ENCODE assay signal across 29 mouse cellular contexts in genomic region chr10:71354947-71355346, GRCm38 (mm10).
"Had no signal": no experiment of that assay in that cellular context is flagged by ENCODE, and none has a peak within 500 bp of the region (broad histone marks: within the 10 kb centered on the region; RNA-seq: fewer than 3 reads in every experiment).

No protein-coding gene starts in this region.

- DNase-seq: heart, postnatal 10 days; heart, postnatal 14 days; heart, postnatal 36 days; heart, postnatal 4 days; kidney, adult 11 months; kidney, adult 18-20 months; kidney, adult 2 months; kidney, adult 8-10 months; kidney, adult 9 months; kidney, postnatal 10 days; kidney, postnatal 14 days; kidney, postnatal 25 days; kidney, postnatal 36 days; kidney, postnatal 4 days; layer of hippocampus, adult 9-11 months; layer of hippocampus, postnatal 36 days had no signal

- ATAC-seq: hindbrain, embryonic 16.5 days; hindbrain, postnatal 0 days; inflammation-experienced regulatory T-cells, adult 6 months; intestine, embryonic 15.5 days; intestine, embryonic 16.5 days; intestine, postnatal 0 days had no signal

- H3K27me3 ChIP-seq: heart, embryonic 12.5 days; heart, embryonic 13.5 days; heart, embryonic 15.5 days; hindbrain, embryonic 12.5 days; hindbrain, embryonic 13.5 days; hindbrain, embryonic 15.5 days; intestine, embryonic 15.5 days; kidney, embryonic 15.5 days had no signal
